Mouse (Mus musculus): Measurements from ENCODE around the gene Adarb2.
A peak's percentile ranks its signal among the peaks of the same experiment; 100 is the strongest.

Gene Adarb2

GRCm38 (mm10) chr13:8202681-8203476, at the start of gene Adarb2:
Adarb2 (plus strand) TSS chr13:8202866.
- peak; percentile 6 for DNase-seq

GRCm38 (mm10) chr13:8173800-8174199, 28.9 kb upstream of the Adarb2 start:
- no peak for DNase-seq

- DNase-seq = no peak
Measured at GRCm38 (mm10) chr13:8191977-8192376, 10.7 kb upstream of the Adarb2 start.

GRCm38 (mm10) chr13:8199186-8199880, 3.3 kb upstream of the Adarb2 start:
- DNase-seq = no peak

- DNase-seq = no peak
Measured at GRCm38 (mm10) chr13:8203477-8203813, 779 bp downstream of the Adarb2 start.

- DNase-seq = no peak
Measured at GRCm38 (mm10) chr13:8207337-8207736, 4.7 kb downstream of the Adarb2 start.

- no peak for DNase-seq
Measured at GRCm38 (mm10) chr13:8210776-8211175, 8.1 kb downstream of the Adarb2 start.

- DNase-seq = no peak
Measured at GRCm38 (mm10) chr13:8238871-8239270, 36.2 kb downstream of the Adarb2 start.

GRCm38 (mm10) chr13:8248016-8248667, 45.5 kb downstream of the Adarb2 start:
- DNase-seq = no peak

- DNase-seq = no peak
Measured at GRCm38 (mm10) chr13:8272158-8272945, 69.7 kb downstream of the Adarb2 start.

- DNase-seq = no peak
Measured at GRCm38 (mm10) chr13:8283116-8283515, 80.5 kb downstream of the Adarb2 start.

GRCm38 (mm10) chr13:8316347-8317141, 113.9 kb downstream of the Adarb2 start:
- peak; percentile 33 for DNase-seq

- DNase-seq = no peak
Measured at GRCm38 (mm10) chr13:8333589-8334455, 131.2 kb downstream of the Adarb2 start.

- DNase-seq = no peak
Measured at GRCm38 (mm10) chr13:8334580-8334979, 131.9 kb downstream of the Adarb2 start.

- no peak for DNase-seq
Measured at GRCm38 (mm10) chr13:8341086-8341807, 138.6 kb downstream of the Adarb2 start.

GRCm38 (mm10) chr13:8347147-8347546, 144.5 kb downstream of the Adarb2 start:
- no peak for DNase-seq

GRCm38 (mm10) chr13:8352341-8352740, 149.7 kb downstream of the Adarb2 start:
- no peak for DNase-seq

- no peak for DNase-seq
Measured at GRCm38 (mm10) chr13:8352952-8353351, 150.3 kb downstream of the Adarb2 start.

- DNase-seq = no peak
Measured at GRCm38 (mm10) chr13:8365523-8365922, 162.9 kb downstream of the Adarb2 start.

- DNase-seq = no peak
Measured at GRCm38 (mm10) chr13:8366087-8366486, 163.4 kb downstream of the Adarb2 start.

Data from kidney, postnatal 10 days (tissue).